37 mouse cellular contexts compared by ENCODE assay signal in the genomic region with DNA sequence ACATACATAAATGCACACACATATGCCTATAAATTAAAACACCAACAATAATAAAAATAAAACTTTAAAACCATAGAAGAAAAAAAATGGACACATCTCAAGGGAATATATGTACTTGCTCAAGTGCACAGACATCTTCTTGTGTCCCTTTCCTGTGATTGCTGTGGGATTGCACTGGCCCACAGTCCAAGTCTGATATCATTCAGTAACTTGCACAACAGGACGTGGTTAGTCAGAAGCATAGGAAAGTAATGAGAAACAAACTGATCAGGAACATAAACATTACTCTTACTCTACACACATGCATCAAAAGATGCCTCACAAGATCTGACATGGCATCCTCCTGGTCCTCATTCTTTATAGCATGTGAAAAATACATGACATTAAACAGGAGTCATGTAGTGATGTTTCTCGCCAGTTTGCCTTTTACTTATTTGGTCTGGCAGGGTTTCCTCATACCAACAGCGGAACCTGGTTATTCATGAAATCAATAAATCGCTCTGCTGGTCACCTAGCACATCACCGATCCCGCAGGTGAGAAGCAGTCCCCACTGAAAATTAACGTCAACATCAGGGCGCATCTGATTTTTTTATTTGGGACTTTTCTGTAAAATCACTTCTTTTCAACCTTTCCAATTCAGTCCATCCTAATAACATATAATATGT. TPM values are rescaled to one million over a fixed set of nuclear protein-coding genes. Genes with fewer than 3 reads are reported as not detected.
"Had no signal": no experiment of that assay in that cellular context is flagged by ENCODE, and none has a peak within 500 bp of the region (broad histone marks: within the 10 kb centered on the region; RNA-seq: fewer than 3 reads in every experiment).

No protein-coding gene starts in this region.

- H3K4me3 ChIP-seq: heart, embryonic 10.5 days; heart, embryonic 12.5 days; heart, embryonic 13.5 days; heart, embryonic 15.5 days; hindbrain, embryonic 10.5 days; hindbrain, embryonic 12.5 days; hindbrain, embryonic 13.5 days; hindbrain, embryonic 15.5 days; intestine, embryonic 15.5 days; kidney, embryonic 15.5 days; layer of hippocampus, adult 2 months had no signal

- H3K9ac ChIP-seq: heart, embryonic 12.5 days; heart, embryonic 13.5 days; heart, embryonic 15.5 days; hindbrain, embryonic 12.5 days; hindbrain, embryonic 13.5 days; hindbrain, embryonic 14.5 days; hindbrain, embryonic 15.5 days; intestine, embryonic 15.5 days; kidney, embryonic 15.5 days had no signal

- ATAC-seq: hindbrain, embryonic 16.5 days; hindbrain, postnatal 0 days; inflammation-experienced regulatory T-cells, adult 6 months; intestine, embryonic 15.5 days; intestine, embryonic 16.5 days; intestine, postnatal 0 days had no signal

- H3K36me3 ChIP-seq: heart, embryonic 10.5 days; heart, embryonic 12.5 days; heart, embryonic 13.5 days; heart, embryonic 15.5 days; hindbrain, embryonic 10.5 days; hindbrain, embryonic 12.5 days; hindbrain, embryonic 13.5 days; hindbrain, embryonic 15.5 days; intestine, embryonic 15.5 days; kidney, embryonic 15.5 days had no signal

- H3K27ac ChIP-seq: heart, embryonic 10.5 days; heart, embryonic 13.5 days; heart, embryonic 15.5 days; hindbrain, embryonic 10.5 days; hindbrain, embryonic 12.5 days; hindbrain, embryonic 13.5 days; hindbrain, embryonic 14.5 days; hindbrain, embryonic 15.5 days; hindbrain, postnatal 0 days; intestine, embryonic 15.5 days; kidney, embryonic 15.5 days; kidney, postnatal 0 days; layer of hippocampus, adult 2 months had no signal

- H3K9me3 ChIP-seq: heart, embryonic 10.5 days; heart, embryonic 12.5 days; heart, embryonic 13.5 days; heart, embryonic 15.5 days; hindbrain, embryonic 10.5 days; hindbrain, embryonic 12.5 days; hindbrain, embryonic 13.5 days; hindbrain, embryonic 15.5 days; intestine, embryonic 15.5 days; kidney, embryonic 15.5 days had no signal

- H3K4me1 ChIP-seq: heart, embryonic 10.5 days; heart, embryonic 12.5 days; heart, embryonic 13.5 days; heart, embryonic 15.5 days; hindbrain, embryonic 10.5 days; hindbrain, embryonic 12.5 days; hindbrain, embryonic 13.5 days; hindbrain, embryonic 15.5 days; intestine, embryonic 15.5 days; kidney, embryonic 15.5 days had no signal

- H3K4me2 ChIP-seq: heart, embryonic 11.5 days; heart, embryonic 12.5 days; heart, embryonic 13.5 days; heart, embryonic 15.5 days; hindbrain, embryonic 12.5 days; hindbrain, embryonic 13.5 days; hindbrain, embryonic 14.5 days; hindbrain, embryonic 15.5 days; intestine, embryonic 15.5 days; kidney, embryonic 15.5 days had no signal

- H3K27me3 ChIP-seq: heart, embryonic 15.5 days; hindbrain, embryonic 12.5 days; hindbrain, embryonic 13.5 days; hindbrain, embryonic 15.5 days; intestine, embryonic 15.5 days; kidney, embryonic 15.5 days had no signal

- DNase-seq: heart, postnatal 10 days; heart, postnatal 14 days; heart, postnatal 36 days; heart, postnatal 4 days; kidney, adult 11 months; kidney, adult 18-20 months; kidney, adult 2 months; kidney, adult 8-10 months; kidney, adult 9 months; kidney, postnatal 10 days; kidney, postnatal 14 days; kidney, postnatal 25 days; kidney, postnatal 36 days; kidney, postnatal 4 days; layer of hippocampus, adult 9-11 months; layer of hippocampus, postnatal 36 days had no signal

RNA-seq across cellular contexts. Expression of gene Nrn1, which starts 54.1 kb away (rescaled TPM):
- total RNA-seq: hematopoietic stem cell, adult 5-6 weeks had no signal
- polyA plus RNA-seq: kidney, embryonic 14.5 days had no signal
